Mouse (Mus musculus) embryonic facial prominence, embryonic 15.5 days (tissue): ENCODE measurements around the gene Zfp595. TPM values are rescaled to one million over a fixed set of nuclear protein-coding genes. Genes with fewer than 3 reads are reported as not detected.
"Not testable (repeated sequence)": the region's sequence is repeated elsewhere in the genome, so short reads cannot be mapped to it uniquely, and the experiment has no call there.

Experiments used
- ATAC-seq: fragments of 200-750 bp; cut with Nextera tagmentation; 2 replicates; pipeline ENCODE4 v1.8.0; 2017; ENCODE audit warnings: low read depth, moderate TSS enrichment; ENCODE audit not compliant: insufficient number of reproducible peaks, low FRiP score, low TSS enrichment
- H3K27ac ChIP-seq: fragments of 300-500 bp; sonication (generic); replicated peaks from 2 replicates; pipeline ENCODE4 v1.5.1; 2015; ENCODE audit warnings: mild to moderate bottlenecking, inconsistent platforms
- H3K27me3 ChIP-seq: fragments of 300-500 bp; sonication (generic); 2 replicates; pipeline ENCODE4 v1.6.1; 2015; ENCODE audit warnings: inconsistent platforms
- H3K36me3 ChIP-seq: fragments of 300-500 bp; sonication (generic); 2 replicates; pipeline ENCODE4 v1.6.1; 2015; ENCODE audit warnings: mild to moderate bottlenecking, inconsistent platforms
- H3K4me1 ChIP-seq: fragments of 300-500 bp; sonication (generic); 2 replicates; pipeline ENCODE4 v1.6.1; 2015; ENCODE audit warnings: inconsistent platforms
- H3K4me2 ChIP-seq: fragments of 300-500 bp; sonication (generic); replicated peaks from 2 replicates; pipeline ENCODE4 v1.6.1; 2015; ENCODE audit warnings: mild to moderate bottlenecking, inconsistent platforms
- H3K4me3 ChIP-seq: fragments of 300-500 bp; sonication (generic); replicated peaks from 2 replicates; pipeline ENCODE4 v1.5.1; 2015; ENCODE audit warnings: mild to moderate bottlenecking, inconsistent platforms
- H3K9ac ChIP-seq: fragments of 300-500 bp; sonication (generic); 2 replicates; pipeline ENCODE4 v1.6.1; 2015; ENCODE audit warnings: inconsistent platforms
- H3K9me3 ChIP-seq: fragments of 300-500 bp; sonication (generic); replicated peaks from 2 replicates; pipeline ENCODE4 v1.6.1; 2016; ENCODE audit warnings: inconsistent platforms
- WGBS: fragments of 180-500 bp; shearing (Covaris S2); methylation state at CpG from one replicate; pipeline ENCODE4 v1.1.7; 2015; 5-methylcytosine and 5-hydroxymethylcytosine counted together
- polyA plus RNA-seq: library from polyadenylated mRNA; unstranded; fragments of >200 nt; fragmentation: Nextera tagmentation; extraction: Ambion mirVana; gene quantifications from 2 replicates; pipeline ENCODE4 v1.2.1, GENCODE M21; 2015

The Zfp595 gene
- polyA plus RNA-seq, 1 experiment from 2014 or later: 2.6 TPM

- not testable (repeated sequence) for ATAC-seq, H3K9me3 ChIP-seq, H3K36me3 ChIP-seq, H3K27ac ChIP-seq, H3K4me1 ChIP-seq, H3K9ac ChIP-seq, H3K27me3 ChIP-seq
- WGBS: 41% methylated on average over 9 of the region's 9 CpGs
- H3K4me3 ChIP-seq: peak overlapping the region; percentile 82
- peak overlapping the region; percentile 75 for H3K4me2 ChIP-seq
Observed at GRCm38 (mm10) chr13:67269383-67270065, 62.8 kb downstream of the Zfp595 start.

DNA sequence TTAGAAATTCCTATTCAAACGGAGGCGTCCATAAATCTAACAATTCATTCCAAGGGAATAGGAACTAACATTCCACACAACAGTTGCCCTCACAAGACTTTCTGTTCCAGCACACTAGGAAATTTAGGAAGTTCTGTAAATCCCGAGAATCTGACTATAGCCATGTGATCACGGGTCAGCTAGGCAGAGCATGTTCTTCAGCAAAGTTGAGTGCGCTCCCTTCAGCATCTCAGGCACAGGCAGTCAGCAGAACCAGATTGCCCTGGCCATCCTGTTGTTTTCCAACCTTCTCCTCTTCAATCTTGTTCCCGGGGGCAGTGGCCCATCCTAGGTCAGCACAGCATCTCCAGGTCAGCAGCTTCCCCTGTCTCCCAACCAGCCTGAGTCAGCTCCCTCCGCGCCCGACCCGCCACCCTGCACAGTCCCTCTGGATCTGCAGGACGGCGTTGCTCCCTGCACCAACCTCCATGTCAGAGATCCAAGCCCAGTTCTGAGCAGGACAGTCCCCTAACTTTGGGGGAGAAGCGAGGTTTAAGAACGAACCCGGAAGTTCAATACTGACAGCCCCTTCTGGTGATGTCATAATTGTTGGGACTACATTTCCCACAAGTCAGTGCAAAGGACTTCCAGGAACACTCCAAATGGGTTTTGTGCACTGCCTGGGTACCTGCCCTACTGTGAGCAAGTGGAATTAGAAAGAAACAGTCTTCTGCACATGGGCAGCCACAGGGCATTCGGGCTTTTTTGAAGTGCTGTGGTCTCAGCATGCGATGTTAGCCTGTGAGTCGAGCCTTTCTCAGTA is 63.6 kb downstream of the Zfp595 start:
- WGBS: 6% methylated on average over 18 of the region's 18 CpGs

More for the DNA sequence above, 63.6 kb downstream of the Zfp595 start:
- H3K4me1 ChIP-seq: no peaks in the 10 kb centered on the region
- ATAC-seq: peak; percentile 88
- no peaks in the 10 kb centered on the region for H3K9me3 ChIP-seq
- H3K4me3 ChIP-seq: peak overlapping the region; percentile 82
- H3K27ac ChIP-seq: 0 out of 2 replicates have a peak overlapping the region, but pooled peaks have one; percentile 51
- peak overlapping the region; percentile 66 for H3K9ac ChIP-seq
- H3K36me3 ChIP-seq: 0 out of 2 replicates have a peak, but pooled peaks cover 4% of the 10 kb centered on the region
- peak overlapping the region; percentile 75 for H3K4me2 ChIP-seq
- no peaks in the 10 kb centered on the region for H3K27me3 ChIP-seq

Other genes starting within 250 kb of the Zfp595 start
- gene Zfp708, start 234.6 kb downstream of the Zfp595 start, polyA plus RNA-seq: 4.9 and 6.0 TPM in 2 replicates
- gene Gm28557, start 224.0 kb downstream of the Zfp595 start, polyA plus RNA-seq: 3.6 and 3.7 TPM in 2 replicates
- gene Rslcan18, start 216.3 kb downstream of the Zfp595 start, polyA plus RNA-seq: 0.33 and 0.37 TPM in 2 replicates
- gene Zfp759, start 210.9 kb downstream of the Zfp595 start, polyA plus RNA-seq: 1.7 and 2.4 TPM in 2 replicates
- gene Rsl1, start 159.4 kb downstream of the Zfp595 start, polyA plus RNA-seq: 6.1 and 7.2 TPM in 2 replicates
- gene Zfp455, start 138.1 kb downstream of the Zfp595 start, polyA plus RNA-seq: 2.2 and 2.6 TPM in 2 replicates
- 1.7 and 2.3 TPM in 2 replicates for gene Zfp458, start 54.1 kb downstream of the Zfp595 start, polyA plus RNA-seq
- 0.45 and 1.1 TPM in 2 replicates for gene Zfp457, start 26.1 kb downstream of the Zfp595 start, polyA plus RNA-seq
- not detected in 2 replicates for gene Gm28044, start 28.0 kb upstream of the Zfp595 start, polyA plus RNA-seq
- gene Zfp953, start 28.0 kb upstream of the Zfp595 start, polyA plus RNA-seq: 0.89 and 0.95 TPM in 2 replicates
- 0.41 TPM in 1 of 2 replicates, not detected in the other for gene Gm28041, start 43.2 kb upstream of the Zfp595 start, polyA plus RNA-seq
- gene Zfp456, start 43.2 kb upstream of the Zfp595 start, polyA plus RNA-seq: 1.7 and 1.8 TPM in 2 replicates
- gene Zfp429, start 67.2 kb upstream of the Zfp595 start, polyA plus RNA-seq: 6.1 and 7.2 TPM in 2 replicates
- gene Zfp459, start 88.8 kb upstream of the Zfp595 start, polyA plus RNA-seq: 1.2 and 1.6 TPM in 2 replicates
- gene Zfp874a, start 119.1 kb upstream of the Zfp595 start, polyA plus RNA-seq: 10.1 and 10.7 TPM in 2 replicates
- 2.7 and 3.2 TPM in 2 replicates for gene Zfp874b, start 151.7 kb upstream of the Zfp595 start, polyA plus RNA-seq
- gene Zfp58, start 168.0 kb upstream of the Zfp595 start, polyA plus RNA-seq: 14.4 and 15.6 TPM in 2 replicates
- not detected in 2 replicates for gene Gm26965, start 193.6 kb upstream of the Zfp595 start, polyA plus RNA-seq
- gene Zfp87, start 193.6 kb upstream of the Zfp595 start, polyA plus RNA-seq: 24.6 TPM in 2 replicates
- 10.5 and 11.8 TPM in 2 replicates for gene Zfp748, start 221.3 kb upstream of the Zfp595 start, polyA plus RNA-seq